Mouse (Mus musculus) adrenal gland (tissue): Measurements from ENCODE around the gene Mttp.
"Not testable (repeated sequence)": the region's sequence is repeated elsewhere in the genome, so short reads cannot be mapped to it uniquely, and the experiment has no call there.

ENCODE experiments used
- intact Hi-C: fragments of 180-260 bp; cut with DNase I; formaldehyde crosslinking; loops from one replicate; pipeline ENCODE4 v1.15.1; 2025

The Mttp gene

DNA sequence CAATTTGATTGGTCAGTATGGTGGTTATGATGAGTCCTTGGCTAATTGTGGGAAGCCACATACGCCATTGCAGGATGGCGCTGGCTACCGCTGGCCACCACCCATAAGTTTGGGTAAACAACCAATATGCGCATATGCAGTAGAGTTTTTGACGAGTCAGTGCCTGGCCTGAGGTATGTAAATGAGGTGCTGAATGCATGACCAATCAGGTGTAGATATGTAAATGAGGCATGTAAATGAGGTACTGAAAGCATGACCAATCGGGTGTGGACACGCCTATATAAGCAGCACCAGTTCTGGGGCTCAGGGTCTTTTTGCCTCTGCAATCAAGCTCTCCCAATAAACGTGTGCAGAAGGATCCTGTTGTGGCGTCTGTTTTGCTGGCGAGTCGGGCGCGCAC is 6.6 kb downstream of the Mttp start:
- intact Hi-C loops: not testable (repeated sequence)

DNA sequence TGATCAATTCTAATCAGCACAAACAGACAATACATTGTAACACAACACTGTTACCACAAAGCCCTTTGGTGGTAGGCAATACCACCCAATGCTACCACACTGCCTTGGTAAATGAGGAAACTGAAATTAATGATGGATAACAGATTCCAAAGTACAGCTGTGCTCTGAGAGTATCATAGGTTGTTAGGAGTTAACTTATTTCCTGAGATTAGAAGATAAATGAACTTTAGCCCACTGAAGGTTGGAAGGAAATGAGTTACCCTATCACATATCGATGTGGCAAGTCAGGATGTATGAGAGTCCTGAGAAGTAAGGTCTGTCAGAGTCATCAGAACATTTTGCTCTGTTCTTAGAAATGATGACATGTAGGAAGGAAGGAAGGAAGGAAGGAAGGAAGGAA is 10.2 kb downstream of the Mttp start:
- intact Hi-C loops: no loop called here

DNA sequence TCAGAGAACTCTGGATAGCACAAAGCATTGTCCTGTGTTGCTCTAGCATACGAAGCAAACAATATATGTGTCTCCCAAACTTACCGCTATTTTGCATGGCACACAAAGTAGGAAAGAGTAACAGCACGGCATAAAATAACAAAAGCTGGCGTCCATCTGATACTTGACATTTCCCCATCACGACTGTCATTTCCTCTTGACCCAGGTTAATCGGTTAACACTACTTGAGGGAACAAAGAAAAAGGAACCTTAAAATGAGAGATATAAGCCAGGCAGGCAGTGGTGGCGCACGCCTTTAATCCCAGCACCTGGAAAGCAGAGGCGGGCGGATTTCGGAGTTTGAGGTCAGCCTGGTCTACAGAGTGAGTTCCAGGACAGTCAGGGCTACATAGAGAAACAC is 10.9 kb downstream of the Mttp start:
- intact Hi-C loops: no loop called here

DNA sequence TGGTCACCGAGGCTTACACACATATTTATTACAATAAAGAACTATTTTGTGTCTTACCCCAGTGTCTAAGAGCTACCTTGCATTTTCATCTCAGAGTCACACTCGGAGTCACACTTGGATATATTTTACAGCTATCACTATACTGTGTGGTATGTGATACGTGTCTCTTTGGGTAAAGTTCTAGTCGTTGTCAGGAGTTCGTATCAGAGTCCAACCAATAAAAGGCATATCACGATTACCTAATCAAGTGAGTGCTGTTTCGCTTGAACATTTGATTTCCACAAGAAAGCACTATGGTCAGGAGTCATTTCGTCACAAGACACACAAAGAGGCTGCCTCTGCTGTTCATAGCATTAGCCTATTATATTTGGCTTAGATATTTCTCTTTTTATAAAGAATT is 11.3 kb downstream of the Mttp start:
- intact Hi-C loops: no loop called here

DNA sequence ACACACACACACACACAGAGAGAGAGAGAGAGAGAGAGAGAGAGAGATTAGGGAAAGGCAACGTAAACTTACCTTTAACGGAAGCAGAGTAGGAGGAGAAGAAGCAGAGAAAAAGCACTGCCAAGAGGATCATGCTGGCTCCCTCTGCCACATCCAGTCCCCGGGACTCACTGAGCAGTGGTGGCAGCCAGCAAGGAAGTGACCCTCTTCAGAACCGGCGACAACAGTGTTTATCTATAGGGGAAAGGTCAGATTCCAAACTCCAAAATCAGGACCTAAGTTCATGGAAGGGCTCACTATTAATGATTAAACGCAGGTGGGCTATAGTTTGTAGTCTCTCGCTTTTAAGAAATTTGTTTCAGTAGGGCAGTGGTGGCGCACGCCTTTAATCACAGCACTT is 13.6 kb downstream of the Mttp start:
- intact Hi-C loops: no loop called here

DNA sequence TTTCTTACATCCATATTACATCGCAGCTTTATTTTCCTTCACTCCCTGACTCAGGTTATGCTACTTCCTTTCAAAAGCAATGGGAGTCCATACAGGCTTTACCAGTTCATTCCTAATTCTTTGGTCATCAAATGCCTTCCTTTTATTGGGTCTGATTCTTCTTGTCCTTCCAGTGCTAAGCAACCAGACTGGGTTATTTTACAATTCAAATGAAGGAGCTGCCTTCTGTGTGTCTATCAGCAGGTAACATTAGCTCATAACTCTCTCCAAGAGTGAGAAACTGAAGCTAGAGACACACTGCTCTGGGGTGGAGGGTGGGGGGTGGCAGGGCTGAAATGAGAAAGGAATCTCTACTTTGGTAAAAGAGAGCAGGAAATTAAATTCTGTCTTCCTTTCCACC is 14.1 kb downstream of the Mttp start:
- intact Hi-C loops: no loop called here

DNA sequence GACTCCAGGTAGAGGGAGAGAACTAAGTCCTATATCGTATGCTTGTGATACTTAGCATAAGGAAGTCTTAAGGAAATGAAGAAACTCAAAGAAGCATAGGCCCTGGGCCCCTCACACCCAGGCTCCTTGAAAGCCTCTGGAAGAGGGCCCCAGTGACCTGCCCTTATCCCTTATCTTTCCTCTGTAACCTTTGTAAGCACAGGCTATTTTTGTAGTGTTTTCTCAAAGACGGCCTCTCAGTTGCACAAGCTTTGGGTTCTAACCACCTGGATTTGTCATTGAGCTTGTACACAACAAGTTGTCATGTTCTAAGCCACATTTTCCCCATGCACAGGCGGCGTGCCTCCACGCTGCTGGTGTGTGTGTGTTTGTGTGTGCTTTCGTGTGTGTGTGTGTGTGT is 15.7 kb downstream of the Mttp start:
- intact Hi-C loops: no loop called here

DNA sequence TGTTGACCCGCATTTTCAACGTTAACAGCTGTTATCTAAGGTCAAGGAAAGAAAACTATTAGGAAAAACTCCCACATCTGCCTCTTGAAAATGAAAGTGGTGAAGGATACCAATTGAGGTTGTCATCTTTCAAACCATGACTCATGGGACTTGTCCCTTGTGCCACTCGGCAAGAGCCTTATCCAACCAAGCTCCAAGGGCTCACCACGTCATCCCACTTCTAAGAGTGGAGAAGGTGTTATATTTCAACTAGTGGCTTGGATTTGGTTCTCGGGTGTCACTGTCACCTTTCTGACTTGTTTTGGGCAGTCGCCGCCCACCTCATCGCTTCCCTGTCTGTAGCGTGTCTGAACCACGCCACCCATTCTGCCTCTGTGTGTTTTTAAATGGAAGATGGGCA is 20.9 kb downstream of the Mttp start:
- intact Hi-C loops: no loop called here

DNA sequence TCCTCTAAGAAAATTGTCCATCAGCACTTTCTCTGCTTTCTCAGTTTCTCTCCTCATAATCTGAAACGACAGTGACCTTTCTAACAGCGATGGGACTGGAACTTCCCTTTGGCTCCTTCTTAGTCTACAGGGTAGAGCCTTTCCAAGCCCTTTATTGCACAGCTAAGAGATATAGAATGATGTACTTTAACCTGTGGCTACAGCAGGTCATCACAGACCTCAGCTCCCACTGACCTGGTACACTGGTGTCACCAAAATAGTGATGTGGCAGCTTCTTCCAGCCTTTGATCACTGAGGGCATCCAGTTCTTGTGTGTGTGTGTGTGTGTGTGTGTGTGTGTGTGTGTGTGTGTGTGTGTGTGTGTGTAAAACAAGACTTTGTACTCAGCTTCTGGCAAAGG is 23.3 kb downstream of the Mttp start:
- intact Hi-C loops: no loop called here

DNA sequence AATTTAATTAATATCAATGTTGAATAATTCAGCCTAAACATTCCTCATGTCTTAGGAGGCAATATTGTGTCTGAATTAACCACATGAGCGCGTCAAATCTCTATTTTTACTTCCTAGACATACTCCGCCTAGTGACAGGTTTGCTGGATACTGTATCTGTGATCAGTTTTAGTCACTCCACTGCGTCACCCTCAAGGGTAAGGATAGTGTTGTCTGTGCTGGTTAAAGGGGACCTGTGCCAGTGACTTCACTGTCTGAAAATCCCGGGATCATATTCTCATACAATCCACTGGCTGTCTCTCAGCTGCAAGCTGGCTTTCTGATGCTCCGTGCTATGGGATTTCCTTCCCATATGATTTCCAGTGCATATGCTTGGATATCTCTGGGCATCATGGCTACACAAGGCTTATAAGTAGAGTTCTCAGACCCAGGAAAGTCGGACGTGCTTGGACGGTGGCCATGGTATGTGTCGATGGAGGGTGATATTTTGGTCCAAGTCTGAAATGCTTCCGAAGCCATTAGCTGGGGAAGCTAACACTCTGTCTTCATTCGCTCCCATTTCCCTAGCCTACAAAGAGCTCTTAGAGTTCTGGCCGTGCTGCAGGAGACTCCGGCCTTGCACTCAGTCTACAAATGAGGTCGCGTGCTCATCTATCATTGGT is 25.2 kb downstream of the Mttp start:
- intact Hi-C loops: no loop called here

DNA sequence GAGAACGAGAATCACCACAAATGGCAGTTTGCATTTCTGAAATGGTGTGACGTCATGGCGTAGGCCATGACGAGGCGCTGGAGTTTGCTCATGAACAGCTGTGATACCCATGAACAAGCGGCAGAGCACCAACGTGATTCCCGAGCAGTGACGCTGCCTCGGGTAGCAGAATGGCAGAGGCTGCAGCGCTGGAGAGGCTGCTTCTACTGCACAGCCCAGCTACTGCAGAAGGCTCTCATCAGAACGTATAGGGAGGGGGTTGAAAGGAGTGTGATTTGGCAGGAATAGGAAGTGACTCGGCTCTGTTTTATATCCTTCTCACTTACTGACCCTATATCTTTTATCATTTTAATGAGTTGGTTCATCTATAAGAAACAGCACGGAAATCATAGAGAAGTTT is 25.9 kb downstream of the Mttp start:
- intact Hi-C loops: no loop called here

DNA sequence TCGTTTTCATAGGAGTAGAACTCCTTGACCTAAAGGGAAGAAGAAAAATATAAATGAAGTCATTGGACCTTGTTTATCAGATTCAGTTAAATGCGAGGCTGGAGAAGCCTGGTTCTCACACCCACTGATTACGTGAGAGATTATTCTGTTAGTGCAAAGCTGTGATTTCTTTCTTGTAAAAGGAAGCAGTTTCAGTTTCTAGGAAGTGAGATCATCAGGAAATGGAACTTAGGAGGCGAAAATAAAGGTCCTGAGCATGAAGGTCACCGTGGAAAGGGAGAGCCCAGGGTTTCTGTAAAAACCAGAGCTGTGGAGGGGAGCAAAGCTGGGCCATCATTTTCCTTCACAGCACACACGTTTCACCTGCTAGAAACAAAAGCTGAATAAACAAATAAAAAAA is 26.4 kb downstream of the Mttp start:
- intact Hi-C loops: no loop called here

DNA sequence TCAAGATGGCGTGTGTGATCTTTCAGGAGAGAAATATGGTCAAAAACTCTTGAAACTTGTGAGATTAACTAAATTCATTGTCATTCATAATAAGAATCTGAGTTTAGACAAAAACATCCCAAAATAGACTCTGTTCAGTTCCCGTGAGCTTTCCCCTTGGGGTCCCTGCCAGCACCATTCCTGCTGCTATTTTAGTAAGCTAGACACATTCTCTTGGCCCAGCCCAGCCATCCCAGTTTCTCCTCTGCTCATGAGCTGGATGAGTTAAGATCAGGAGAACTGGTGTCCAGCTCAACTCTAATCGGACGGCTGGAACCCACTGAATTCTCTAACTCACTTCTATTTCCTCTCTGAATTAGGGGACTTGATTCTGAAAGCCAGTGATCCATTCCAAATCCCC is 27.9 kb downstream of the Mttp start:
- intact Hi-C loops: no loop called here

DNA sequence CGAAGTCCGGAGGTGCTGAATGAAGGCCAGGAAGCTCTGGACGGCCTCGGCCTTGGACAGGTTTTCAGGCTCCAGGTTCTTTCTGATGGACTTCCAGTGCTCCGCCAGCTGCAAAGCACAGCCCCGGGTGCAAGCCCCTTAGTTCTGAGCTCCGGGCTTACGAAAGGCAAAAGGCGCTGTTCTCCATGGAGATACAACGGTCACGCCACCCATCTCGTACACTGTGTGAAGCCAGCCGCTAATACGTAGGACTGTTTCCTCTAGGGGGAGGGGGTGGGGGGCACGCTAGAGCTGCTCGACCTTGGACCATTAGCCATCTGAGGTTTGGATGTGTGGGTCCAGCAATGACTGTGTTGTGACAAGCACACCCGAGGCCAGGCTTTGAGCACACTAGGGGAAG is 30.7 kb downstream of the Mttp start:
- intact Hi-C loops: no loop called here

DNA sequence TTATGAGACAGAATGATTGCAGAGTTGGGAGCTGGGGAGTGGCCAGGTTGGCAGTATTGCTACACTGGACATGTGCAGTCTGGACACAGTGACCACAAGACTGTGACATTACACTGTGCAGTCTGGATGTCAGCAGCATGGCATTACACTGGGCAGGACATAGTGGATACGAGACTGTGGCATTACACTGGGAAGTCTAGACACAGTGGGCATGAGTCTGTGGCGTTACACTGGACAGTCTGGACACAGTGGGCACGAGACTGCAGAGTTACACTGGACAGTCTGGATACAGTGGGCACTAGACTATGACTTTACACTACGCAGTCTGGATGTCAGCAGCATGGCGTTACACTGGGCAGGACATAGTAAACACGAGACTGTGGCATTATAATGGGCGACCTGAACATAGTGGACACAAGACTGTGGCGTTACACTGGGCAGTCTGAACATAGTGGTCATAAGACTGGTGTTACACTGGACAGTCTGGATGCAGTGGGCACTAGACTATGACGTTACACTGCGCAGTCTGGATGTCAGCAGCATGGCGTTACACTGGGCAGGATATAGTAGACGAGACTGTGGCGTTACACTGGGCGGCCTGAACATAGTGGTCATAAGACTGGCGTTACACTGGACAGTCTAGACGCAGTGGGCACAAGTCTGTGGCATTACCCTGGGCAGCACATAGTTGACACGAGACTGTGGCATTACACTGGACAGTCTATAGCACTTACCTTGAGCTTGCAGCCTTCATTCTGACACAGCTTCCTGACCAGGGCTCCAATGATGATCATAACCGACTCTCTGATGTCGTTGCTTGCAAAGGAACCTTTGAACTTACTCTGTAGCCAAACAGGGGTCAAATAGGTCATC is 33.6 kb downstream of the Mttp start:
- intact Hi-C loops: no loop called here

DNA sequence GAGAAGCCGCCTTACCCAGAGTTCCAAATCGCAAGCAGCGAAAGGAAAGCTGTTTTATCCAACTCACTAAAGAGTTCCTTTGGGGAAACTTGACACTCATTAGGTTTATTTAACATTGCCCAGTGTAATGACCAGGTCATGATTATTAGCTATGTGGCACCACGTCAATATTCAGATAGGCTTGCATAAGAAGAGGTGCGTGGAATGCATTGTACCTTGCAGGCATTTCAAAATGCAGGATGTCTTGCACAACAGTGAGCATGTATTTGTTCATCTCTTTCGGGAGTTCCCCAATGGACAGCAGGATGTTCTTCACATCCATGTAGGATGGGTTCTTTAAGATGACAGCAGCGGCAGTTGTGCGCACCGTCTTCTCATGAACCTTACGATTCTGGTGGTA is 37.9 kb downstream of the Mttp start:
- intact Hi-C loops: no loop called here

DNA sequence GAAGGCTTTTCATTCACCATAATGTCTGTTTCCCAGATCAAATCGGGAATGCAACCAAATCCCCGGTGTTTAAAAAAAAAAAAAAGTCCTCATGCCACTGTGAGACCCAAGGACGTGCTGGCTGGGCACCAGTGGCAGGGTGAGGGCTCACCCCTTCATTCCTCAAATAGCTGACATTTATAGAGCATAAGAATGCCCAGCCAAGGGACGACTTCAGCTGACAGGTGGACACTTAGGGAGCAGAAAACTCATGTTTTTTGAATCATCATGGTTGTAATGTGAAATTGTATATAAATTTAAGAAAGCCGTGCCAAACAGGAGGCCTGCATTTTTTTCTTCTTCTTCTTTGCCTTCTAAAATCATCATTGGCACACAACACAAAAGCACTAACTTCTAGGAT is 39.7 kb downstream of the Mttp start:
- intact Hi-C loops: no loop called here

DNA sequence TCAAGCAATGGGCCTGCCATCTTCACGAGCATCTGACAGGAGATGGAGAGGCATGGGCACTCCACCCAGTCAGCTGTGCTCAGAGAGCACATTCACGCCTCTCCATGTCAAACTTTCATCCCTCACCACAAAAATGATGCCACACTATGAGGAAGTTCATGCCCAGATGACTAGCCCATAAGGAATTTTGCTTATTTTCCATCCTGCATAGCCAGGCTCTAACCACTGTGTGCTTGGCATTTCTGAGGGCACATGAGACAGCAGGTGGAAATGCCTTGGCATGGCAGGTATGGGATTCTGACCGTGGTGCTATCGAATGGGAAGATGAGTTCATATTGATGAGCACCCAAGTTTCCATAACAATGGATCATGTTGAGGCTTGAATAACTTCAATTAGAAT is 41.1 kb downstream of the Mttp start:
- intact Hi-C loops: no loop called here

DNA sequence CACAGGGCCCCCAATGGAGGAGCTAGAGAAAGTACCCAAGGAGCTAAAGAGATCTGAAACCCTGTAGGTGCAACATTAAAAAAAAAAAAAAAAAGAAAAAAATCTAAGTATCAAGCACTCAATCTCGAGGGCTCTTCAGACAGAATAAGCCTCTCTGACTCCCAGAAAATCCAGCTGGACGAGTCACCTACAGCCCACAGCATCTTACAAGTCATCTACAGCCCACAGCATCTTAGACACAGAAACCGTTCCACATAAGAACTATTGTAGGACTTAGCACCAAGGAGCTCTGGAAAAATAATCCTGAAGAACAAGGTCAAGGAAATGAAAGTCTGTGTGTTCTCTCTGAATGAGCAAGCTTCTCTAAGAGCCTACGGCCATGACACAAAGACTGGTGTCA is 42.8 kb downstream of the Mttp start:
- intact Hi-C loops: no loop called here

DNA sequence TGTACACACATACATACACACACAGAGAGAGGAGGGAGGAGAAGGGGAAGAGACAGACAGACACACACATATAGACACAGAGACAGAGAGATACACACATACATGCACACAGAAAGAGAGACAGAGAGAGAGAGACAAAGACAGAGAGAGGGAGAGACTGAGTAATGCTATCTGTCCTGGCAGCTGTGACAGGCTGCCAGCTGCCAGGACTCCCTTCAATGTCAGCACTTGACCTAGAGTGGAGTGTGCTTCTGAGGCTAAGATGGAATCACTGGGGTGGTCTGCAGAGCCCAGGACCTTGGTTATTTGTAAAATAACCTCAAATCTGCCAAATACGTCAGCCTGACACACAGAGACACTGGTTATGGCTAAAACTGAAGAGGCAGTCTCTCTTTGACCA is 47.0 kb downstream of the Mttp start:
- intact Hi-C loops: no loop called here

DNA sequence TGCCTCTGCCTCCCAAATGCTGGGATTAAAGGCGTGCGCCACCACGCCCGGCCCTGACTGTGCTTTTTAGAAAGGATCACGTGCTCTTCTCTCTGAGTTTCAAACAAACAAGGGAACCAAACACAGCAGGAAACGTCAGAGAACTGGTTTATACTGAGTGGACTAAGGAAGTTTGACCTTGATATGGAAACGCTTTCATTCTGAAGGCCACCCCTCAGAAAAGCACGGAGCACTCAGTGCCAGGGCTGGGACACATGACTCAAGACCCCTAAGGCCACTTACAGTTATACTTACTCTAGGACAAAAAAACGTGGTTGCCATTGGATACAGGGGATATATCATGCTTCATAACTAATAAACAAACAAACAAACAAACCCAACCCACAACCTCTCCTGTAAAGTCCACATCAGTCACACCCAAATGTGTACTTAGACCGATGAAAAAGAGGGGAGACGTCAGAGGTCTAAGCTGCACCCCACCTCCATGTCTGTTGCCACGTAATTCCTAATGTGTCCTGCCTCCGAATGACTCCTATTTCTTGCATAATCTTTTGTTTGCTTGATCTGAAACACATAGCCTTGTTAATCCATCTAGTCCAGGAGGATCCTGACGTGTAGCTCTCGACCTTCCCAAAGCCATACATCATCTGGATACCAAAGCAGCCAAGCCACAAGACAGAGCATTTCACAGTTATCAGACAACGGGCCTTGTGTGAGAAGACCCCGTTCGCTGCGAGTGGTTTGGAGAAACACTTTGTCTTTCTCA is 48.3 kb downstream of the Mttp start:
- intact Hi-C loops: no loop called here

DNA sequence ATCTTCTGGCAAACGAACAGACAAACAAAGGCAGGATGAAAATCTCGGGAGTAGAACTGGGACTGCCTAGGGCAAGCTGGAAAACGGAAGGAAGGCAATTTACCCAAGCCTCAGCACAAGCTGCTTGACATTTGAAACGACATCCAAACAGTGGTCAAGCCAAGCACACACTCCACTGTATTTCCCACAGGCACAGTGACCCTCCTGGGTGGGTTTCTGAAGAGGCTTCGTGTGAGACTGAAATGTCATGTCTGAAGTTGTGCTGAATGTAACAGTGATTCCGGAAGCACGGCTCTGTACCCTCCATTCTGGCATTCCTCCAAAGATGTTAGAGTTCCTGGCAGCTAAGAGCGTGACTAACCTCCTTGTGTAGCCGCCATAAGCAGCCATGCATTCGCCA is 49.0 kb downstream of the Mttp start:
- intact Hi-C loops: no loop called here
